Mouse (Mus musculus): Measurements from ENCODE around the gene Plcb1. TPM values are rescaled to one million over a fixed set of nuclear protein-coding genes. Genes with fewer than 3 reads are reported as not detected.

Gene Plcb1
- polyA plus RNA-seq, 1 experiment from 2014 or later: 16.2 TPM

DNA sequence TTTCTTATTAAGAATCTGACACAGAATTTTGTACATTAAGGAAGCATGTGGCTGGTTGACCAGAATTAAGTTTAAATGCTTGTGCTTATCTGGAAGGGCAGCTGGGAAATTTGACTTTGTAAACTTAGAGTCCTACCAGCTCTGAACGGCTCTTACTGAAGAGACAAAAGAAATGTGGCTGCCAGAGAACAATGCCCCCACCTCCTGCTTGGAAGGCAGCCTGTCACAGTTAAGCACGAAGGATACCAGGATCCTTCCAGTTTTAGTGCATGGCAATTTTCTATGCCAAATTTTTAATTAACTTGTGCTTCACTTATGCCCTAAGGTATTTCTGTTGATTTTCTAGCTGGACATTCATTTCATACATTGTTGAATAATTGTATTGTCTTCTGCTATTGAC, 157.1 kb downstream of the Plcb1 start:
- Histone ChIP-seq H3K4me2 (no peak overlapping the region), H3K9me3 (no peaks in the 10 kb centered on the region), H3K9ac (no peak overlapping the region), H3K4me1 (0 out of 2 replicates have a peak, but pooled peaks cover 2% of the 10 kb centered on the region), H3K36me3 (no peaks in the 10 kb centered on the region), H3K4me3 (no peak overlapping the region), H3K27me3 (no peaks in the 10 kb centered on the region), H3K27ac (no peak overlapping the region)
- 29% methylated on average over 2 of the region's 2 CpGs for WGBS
- no peak for ATAC-seq (ENCODE audit: borderline replicate concordance, extremely low read depth, low FRiP score, low TSS enrichment)

- no peak overlapping the region for H3K9ac ChIP-seq
- no peaks in the 10 kb centered on the region for H3K9me3 ChIP-seq
- H3K4me2 ChIP-seq: no peak overlapping the region
- WGBS: 83% methylated on average over 8 of the region's 8 CpGs
- H3K36me3 ChIP-seq: no peaks in the 10 kb centered on the region
- H3K27me3 ChIP-seq: no peaks in the 10 kb centered on the region
- no peak overlapping the region for H3K4me3 ChIP-seq
- H3K4me1 ChIP-seq: 0 out of 2 replicates have a peak, but pooled peaks cover 2% of the 10 kb centered on the region
- no peak for ATAC-seq (ENCODE audit: borderline replicate concordance, extremely low read depth, low FRiP score, low TSS enrichment)
- H3K27ac ChIP-seq: no peak overlapping the region
Measured at GRCm38 (mm10) chr2:134946331-134946730, 160.5 kb downstream of the Plcb1 start.

DNA sequence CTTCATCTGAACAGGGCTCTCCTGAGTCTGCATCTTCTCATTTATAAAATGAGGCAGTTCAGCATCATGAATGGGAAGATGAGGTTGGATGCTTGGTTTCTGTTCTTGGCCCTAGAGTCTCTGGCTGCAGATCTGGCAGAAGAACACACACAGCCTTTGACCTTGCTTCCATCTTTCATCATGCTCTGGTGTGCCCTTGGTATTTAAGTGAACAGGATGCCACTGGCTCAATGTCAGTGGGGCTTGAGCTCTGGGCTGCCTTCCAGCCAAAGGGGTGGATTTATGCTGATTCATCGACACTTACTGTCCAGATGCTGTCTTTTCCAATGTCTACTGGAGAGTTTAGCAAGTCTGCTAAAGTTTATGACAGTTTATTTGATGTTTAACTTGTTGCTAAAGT, 161.0 kb downstream of the Plcb1 start:
- Histone ChIP-seq H3K4me3 (no peak overlapping the region), H3K27me3 (no peaks in the 10 kb centered on the region), H3K36me3 (no peaks in the 10 kb centered on the region), H3K27ac (no peak overlapping the region), H3K4me1 (0 out of 2 replicates have a peak, but pooled peaks cover 2% of the 10 kb centered on the region), H3K9ac (no peak overlapping the region), H3K4me2 (no peak overlapping the region), H3K9me3 (no peaks in the 10 kb centered on the region)
- ATAC-seq (ENCODE audit: borderline replicate concordance, extremely low read depth, low FRiP score, low TSS enrichment): peak; percentile 70; the same call in 1 of the 2 replicates
- WGBS: 31% methylated on average over 1 of the region's 1 CpGs

DNA sequence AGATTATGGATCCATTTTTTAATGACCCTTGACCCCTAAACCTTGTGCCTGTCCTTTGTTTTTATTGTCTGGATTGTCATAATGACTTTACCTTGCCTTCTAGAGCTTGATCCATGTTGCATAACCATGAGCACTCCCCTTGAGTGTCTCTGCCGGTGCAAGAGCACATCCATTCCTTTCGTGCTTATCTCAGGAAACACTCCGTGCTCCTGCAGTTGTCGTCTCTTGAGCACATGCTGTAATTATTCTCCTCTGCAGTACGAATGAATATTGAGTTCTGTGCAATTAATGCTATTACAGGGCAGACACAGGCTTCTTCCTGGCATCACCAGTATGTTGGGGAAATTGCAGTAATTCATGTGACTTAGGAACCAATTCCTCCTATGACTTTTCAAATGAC, 166.2 kb downstream of the Plcb1 start:
- H3K36me3 ChIP-seq: no peaks in the 10 kb centered on the region
- 52% methylated on average over 5 of the region's 5 CpGs for WGBS
- no peak overlapping the region for H3K9ac ChIP-seq
- H3K27ac ChIP-seq: no peak overlapping the region
- no peak overlapping the region for H3K4me3 ChIP-seq
- ATAC-seq (ENCODE audit: borderline replicate concordance, extremely low read depth, low FRiP score, low TSS enrichment): no peak
- H3K27me3 ChIP-seq: no peaks in the 10 kb centered on the region
- no peaks in the 10 kb centered on the region for H3K9me3 ChIP-seq
- H3K4me1 ChIP-seq: 0 out of 2 replicates have a peak, but pooled peaks cover under 1% of the 10 kb centered on the region
- no peak overlapping the region for H3K4me2 ChIP-seq

DNA sequence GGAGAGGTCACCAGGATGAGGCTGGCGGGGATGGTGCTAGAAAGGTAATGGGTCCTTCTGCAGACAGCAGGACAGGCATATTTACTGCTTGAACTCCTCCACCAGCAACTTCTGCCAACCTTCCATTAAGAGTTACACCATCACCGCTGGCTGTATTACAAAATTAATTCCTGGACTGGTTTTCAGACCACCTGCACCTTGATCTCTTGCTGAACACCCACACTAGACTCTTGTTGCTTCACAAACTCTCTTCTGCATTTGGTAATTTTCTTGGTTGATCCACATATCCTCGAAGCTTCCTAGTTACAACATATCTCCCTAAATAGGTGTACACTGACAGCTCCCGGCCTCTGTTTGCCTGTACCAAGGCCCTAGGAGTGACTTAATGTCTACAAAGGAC, 170.6 kb downstream of the Plcb1 start:
- H3K27me3 ChIP-seq: no peaks in the 10 kb centered on the region
- no peaks in the 10 kb centered on the region for H3K36me3 ChIP-seq
- ATAC-seq (ENCODE audit: borderline replicate concordance, extremely low read depth, low FRiP score, low TSS enrichment): no peak
- WGBS: 84% methylated on average over 4 of the region's 4 CpGs
- H3K4me1 ChIP-seq: no peaks in the 10 kb centered on the region
- no peaks in the 10 kb centered on the region for H3K9me3 ChIP-seq
- H3K27ac ChIP-seq: no peak overlapping the region
- no peak overlapping the region for H3K4me2 ChIP-seq
- no peak overlapping the region for H3K4me3 ChIP-seq
- no peak overlapping the region for H3K9ac ChIP-seq

GRCm38 (mm10) chr2:134966131-134966530, 180.3 kb downstream of the Plcb1 start:
- H3K36me3 ChIP-seq: no peaks in the 10 kb centered on the region
- H3K9me3 ChIP-seq: no peaks in the 10 kb centered on the region
- no peak overlapping the region for H3K9ac ChIP-seq
- H3K4me3 ChIP-seq: no peak overlapping the region
- no peak overlapping the region for H3K27ac ChIP-seq
- peaks cover 6% of the 10 kb centered on the region; the same call in 1 of the 2 replicates for H3K4me1 ChIP-seq
- 87% methylated on average over 4 of the region's 4 CpGs for WGBS
- ATAC-seq (ENCODE audit: borderline replicate concordance, extremely low read depth, low FRiP score, low TSS enrichment): no peak
- no peaks in the 10 kb centered on the region for H3K27me3 ChIP-seq
- no peak overlapping the region for H3K4me2 ChIP-seq

DNA sequence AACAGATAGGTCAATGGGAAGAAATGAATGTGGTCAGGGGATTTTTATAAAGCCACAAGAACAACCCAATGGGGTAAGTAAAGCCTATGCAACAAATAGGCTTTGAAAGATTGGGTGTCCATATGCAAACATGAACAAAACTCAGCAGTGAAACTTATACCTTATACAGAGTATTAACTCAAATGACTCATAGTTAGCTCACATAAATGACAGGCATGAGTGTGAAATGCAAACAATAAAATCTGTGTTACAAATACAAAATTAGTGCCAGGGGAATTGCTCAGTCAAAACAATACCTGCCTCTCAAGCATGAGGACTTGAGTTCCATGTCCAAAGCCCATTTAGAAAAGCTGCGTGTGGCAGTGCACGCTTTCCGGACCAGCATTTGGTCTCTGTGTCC, 182.5 kb downstream of the Plcb1 start:
- 87% methylated on average over 3 of the region's 3 CpGs for WGBS
- H3K36me3 ChIP-seq: no peaks in the 10 kb centered on the region

DNA sequence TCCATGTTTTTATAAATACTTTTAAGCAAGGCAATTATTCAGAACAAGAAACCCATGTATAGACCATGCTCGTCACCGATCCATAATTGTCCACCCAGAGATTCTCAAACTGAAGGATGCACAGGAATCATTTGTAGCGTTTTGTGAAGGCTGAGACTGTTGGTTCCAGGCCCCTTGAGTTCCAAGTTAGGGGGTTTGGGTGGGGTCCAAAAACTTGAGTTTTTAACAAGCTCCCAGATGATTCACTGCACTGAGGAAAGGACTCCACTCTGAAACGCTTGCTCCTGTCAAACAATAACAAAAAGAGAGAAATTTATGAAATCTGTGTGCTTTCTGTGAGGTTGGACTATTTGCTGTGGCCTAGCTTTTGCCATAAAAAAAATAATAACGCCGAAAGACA, 186.5 kb downstream of the Plcb1 start:
- no peaks in the 10 kb centered on the region for H3K9me3 ChIP-seq
- no peak overlapping the region for H3K27ac ChIP-seq
- no peak overlapping the region for H3K4me3 ChIP-seq
- no peaks in the 10 kb centered on the region for H3K27me3 ChIP-seq
- no peak overlapping the region for H3K4me2 ChIP-seq
- no peak overlapping the region for H3K9ac ChIP-seq
- H3K4me1 ChIP-seq: peaks cover 19% of the 10 kb centered on the region; the same call in 1 of the 2 replicates
- no peaks in the 10 kb centered on the region for H3K36me3 ChIP-seq
- 75% methylated on average over 6 of the region's 6 CpGs for WGBS
- no peak for ATAC-seq (ENCODE audit: borderline replicate concordance, extremely low read depth, low FRiP score, low TSS enrichment)

More for the DNA sequence above, 182.5 kb downstream of the Plcb1 start:
- H3K9ac ChIP-seq: no peak overlapping the region
- ATAC-seq (ENCODE audit: borderline replicate concordance, extremely low read depth, low FRiP score, low TSS enrichment): no peak
- H3K9me3 ChIP-seq: no peaks in the 10 kb centered on the region
- H3K27me3 ChIP-seq: no peaks in the 10 kb centered on the region
- no peak overlapping the region for H3K4me2 ChIP-seq
- H3K4me1 ChIP-seq: peaks cover 7% of the 10 kb centered on the region; the same call in 1 of the 2 replicates
- H3K27ac ChIP-seq: no peak overlapping the region
- H3K4me3 ChIP-seq: no peak overlapping the region

- 36% methylated on average over 6 of the region's 6 CpGs for WGBS
- Histone ChIP-seq H3K4me3 (no peak overlapping the region), H3K4me2 (no peak overlapping the region), H3K4me1 (peaks cover 19% of the 10 kb centered on the region; the same call in 1 of the 2 replicates), H3K27ac (no peak overlapping the region), H3K9ac (no peak overlapping the region), H3K9me3 (no peaks in the 10 kb centered on the region), H3K27me3 (no peaks in the 10 kb centered on the region), H3K36me3 (no peaks in the 10 kb centered on the region)
- ATAC-seq (ENCODE audit: borderline replicate concordance, extremely low read depth, low FRiP score, low TSS enrichment): no peak
Measured at GRCm38 (mm10) chr2:134974711-134975110, 188.8 kb downstream of the Plcb1 start.

- Histone ChIP-seq H3K4me2 (no peak overlapping the region), H3K9ac (no peak overlapping the region), H3K36me3 (no peaks in the 10 kb centered on the region), H3K9me3 (no peaks in the 10 kb centered on the region), H3K4me3 (no peak overlapping the region), H3K4me1 (peaks cover 23% of the 10 kb centered on the region), H3K27me3 (no peaks in the 10 kb centered on the region), H3K27ac (no peak overlapping the region)
- WGBS: 50% methylated on average over 3 of the region's 3 CpGs
- peak; percentile 21; the same call in 1 of the 2 replicates for ATAC-seq (ENCODE audit: borderline replicate concordance, extremely low read depth, low FRiP score, low TSS enrichment)
Measured at GRCm38 (mm10) chr2:134976796-134977330, 191.0 kb downstream of the Plcb1 start.

DNA sequence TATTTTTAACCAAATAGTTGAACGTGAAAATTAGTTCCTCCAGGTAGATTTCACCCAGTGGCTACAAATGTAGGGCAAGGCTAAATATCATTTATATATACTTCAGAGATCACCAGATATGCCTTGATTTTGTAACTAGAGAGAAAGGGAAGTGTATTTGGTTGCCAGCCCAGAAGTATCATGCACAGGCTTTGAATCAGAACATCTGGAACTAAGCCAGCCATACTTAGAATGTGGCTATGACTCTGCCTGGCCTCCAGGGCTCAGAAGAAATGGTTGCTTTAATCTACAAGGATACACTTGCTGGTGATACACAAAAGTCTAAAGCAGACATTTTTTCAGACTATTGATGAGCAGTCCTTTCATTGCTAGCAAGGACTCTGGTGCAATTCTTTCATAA, 191.8 kb downstream of the Plcb1 start:
- no peak overlapping the region for H3K27ac ChIP-seq
- H3K27me3 ChIP-seq: no peaks in the 10 kb centered on the region
- no peaks in the 10 kb centered on the region for H3K36me3 ChIP-seq
- no peak overlapping the region for H3K9ac ChIP-seq
- H3K4me1 ChIP-seq: peaks cover 24% of the 10 kb centered on the region
- H3K9me3 ChIP-seq: no peaks in the 10 kb centered on the region
- 52% methylated on average over 1 of the region's 1 CpGs for WGBS
- no peak for ATAC-seq (ENCODE audit: borderline replicate concordance, extremely low read depth, low FRiP score, low TSS enrichment)
- no peak overlapping the region for H3K4me2 ChIP-seq
- H3K4me3 ChIP-seq: no peak overlapping the region

GRCm38 (mm10) chr2:134981394-134981793, 195.5 kb downstream of the Plcb1 start:
- Histone ChIP-seq H3K9ac (no peak overlapping the region), H3K9me3 (no peaks in the 10 kb centered on the region), H3K4me3 (no peak overlapping the region), H3K36me3 (no peaks in the 10 kb centered on the region), H3K27me3 (no peaks in the 10 kb centered on the region), H3K4me1 (peaks cover 17% of the 10 kb centered on the region), H3K27ac (peak overlapping the region; percentile 53; the same call in 1 of the 2 replicates), H3K4me2 (no peak overlapping the region)
- ATAC-seq (ENCODE audit: borderline replicate concordance, extremely low read depth, low FRiP score, low TSS enrichment): peak; percentile 83; the same call in 1 of the 2 replicates

GRCm38 (mm10) chr2:134984884-134985283, 199.0 kb downstream of the Plcb1 start:
- no peak overlapping the region for H3K4me3 ChIP-seq
- no peaks in the 10 kb centered on the region for H3K9me3 ChIP-seq
- H3K9ac ChIP-seq: no peak overlapping the region
- H3K4me2 ChIP-seq: no peak overlapping the region
- no peak for ATAC-seq (ENCODE audit: borderline replicate concordance, extremely low read depth, low FRiP score, low TSS enrichment)
- H3K27ac ChIP-seq: no peak overlapping the region
- 84% methylated on average over 3 of the region's 3 CpGs for WGBS
- H3K4me1 ChIP-seq: peaks cover 12% of the 10 kb centered on the region
- H3K27me3 ChIP-seq: no peaks in the 10 kb centered on the region
- H3K36me3 ChIP-seq: no peaks in the 10 kb centered on the region

Measured in lung, embryonic 15.5 days (tissue).